Mouse (Mus musculus) neural tube, embryonic 11.5 days (tissue): Measurements from ENCODE around the gene Cenpv. TPM values are rescaled to one million over a fixed set of nuclear protein-coding genes. Genes with fewer than 3 reads are reported as not detected.

ENCODE experiments used
- ATAC-seq: fragments of 200-750 bp; cut with Nextera tagmentation; 2 replicates; pipeline ENCODE4 v1.8.0; 2017; ENCODE audit warnings: moderate number of reproducible peaks, mild to moderate bottlenecking, moderate TSS enrichment, moderate library complexity; ENCODE audit not compliant: insufficient read depth, low FRiP score, low TSS enrichment
- DNase-seq: peaks from one replicate; pipeline ENCODE4 v3.0.0-alpha.2; 2015; ENCODE audit warnings: low spot score
- H3K27ac ChIP-seq: fragments of 300-500 bp; sonication (generic); 2 replicates; pipeline ENCODE4 v1.5.1; 2014; ENCODE audit warnings: low read depth, mild to moderate bottlenecking, low read length
- H3K27me3 ChIP-seq: fragments of 300-500 bp; sonication (generic); 2 replicates; pipeline ENCODE4 v1.6.1; 2014; ENCODE audit warnings: mild to moderate bottlenecking, low read length, mixed read lengths; ENCODE audit not compliant: control insufficient read depth, insufficient read depth
- H3K36me3 ChIP-seq: fragments of 300-500 bp; sonication (generic); 2 replicates; pipeline ENCODE4 v1.6.1; 2014; ENCODE audit warnings: mild to moderate bottlenecking, low read length, moderate library complexity, mixed read lengths; ENCODE audit not compliant: control insufficient read depth, insufficient read depth
- H3K4me1 ChIP-seq: fragments of 300-500 bp; sonication (generic); 2 replicates; pipeline ENCODE4 v1.6.1; 2014; ENCODE audit warnings: low read length, mixed read lengths; ENCODE audit not compliant: control insufficient read depth, insufficient read depth
- H3K4me2 ChIP-seq: fragments of 300-500 bp; sonication (generic); 2 replicates; pipeline ENCODE4 v1.6.1; 2014; ENCODE audit warnings: low read depth, mild to moderate bottlenecking, moderate library complexity
- H3K4me3 ChIP-seq: fragments of 300-500 bp; sonication (generic); 2 replicates; pipeline ENCODE4 v1.5.1; 2014; ENCODE audit warnings: low read depth, low read length
- H3K9ac ChIP-seq: fragments of 300-500 bp; sonication (generic); 2 replicates; pipeline ENCODE4 v1.6.1; 2014; ENCODE audit warnings: mild to moderate bottlenecking, low read length
- H3K9me3 ChIP-seq: fragments of 300-500 bp; sonication (generic); 2 replicates; pipeline ENCODE4 v1.6.1; 2016; ENCODE audit warnings: low read length; ENCODE audit not compliant: control insufficient read depth
- WGBS: fragments of 180-500 bp; shearing (Covaris S2); extraction: QIAGEN DNeasy Blood & Tissue Kit; methylation state at CpG from one replicate; pipeline ENCODE4 v1.1.7; 2014; 5-methylcytosine and 5-hydroxymethylcytosine counted together
- polyA plus RNA-seq: library from polyadenylated mRNA; unstranded; fragments of >200 nt; fragmentation: Nextera tagmentation; extraction: Ambion mirVana; gene quantifications from 2 replicates; pipeline ENCODE4 v1.2.1, GENCODE M21; 2014

Cenpv gene
- polyA plus RNA-seq, result 59.6 and 66.7 TPM in 2 replicates

DNA sequence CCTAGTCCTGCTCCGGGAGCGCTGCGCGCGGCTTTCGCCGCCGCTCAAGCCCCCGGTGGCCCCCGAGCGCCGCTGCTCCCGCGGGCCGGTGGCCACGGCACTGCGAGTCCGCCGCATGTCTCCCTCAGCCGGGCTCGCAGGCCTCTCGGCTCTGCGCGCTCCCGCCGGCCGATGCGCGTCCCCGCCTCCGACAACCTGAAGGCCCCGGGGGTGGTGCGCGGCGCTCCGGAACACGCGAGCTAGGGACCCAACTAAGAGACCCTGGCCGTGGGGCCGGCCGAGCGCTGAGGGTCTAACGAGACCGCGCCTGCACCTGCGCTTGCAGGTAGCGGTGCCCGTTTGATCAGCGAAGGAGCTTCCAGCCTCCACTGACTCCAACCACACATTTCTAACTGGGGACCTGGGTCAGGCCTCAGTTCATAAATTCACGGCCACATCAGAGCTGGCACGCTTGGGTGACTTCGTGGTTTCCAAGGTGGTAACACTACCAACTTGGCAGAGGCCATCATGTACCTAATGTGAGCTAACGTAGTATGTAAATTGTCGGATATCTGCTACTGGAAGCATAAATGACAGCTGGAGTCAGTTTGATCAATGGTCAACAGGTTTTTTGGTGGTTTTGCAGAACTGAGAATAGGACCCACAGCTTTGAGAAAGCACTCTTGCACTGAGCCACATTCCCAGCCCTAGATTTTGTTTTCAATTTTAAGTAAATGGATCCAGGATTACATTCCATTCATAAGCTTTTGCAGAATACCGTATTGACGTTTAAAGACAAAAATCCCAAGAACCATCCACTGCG, at the start of gene Cenpv:
TSS of gene Cenpv (minus strand) at position 173 of the 802 bp plus-strand sequence.
- H3K36me3 ChIP-seq, result no peaks in the 10 kb centered on the region
- peak within 1 kb of the TSS; percentile 68 for H3K4me3 ChIP-seq
- H3K27ac ChIP-seq, result peak within 1 kb of the TSS; percentile 63
- H3K9ac ChIP-seq, result peak within 1 kb of the TSS; percentile 85
- 7% methylated on average over 52 of the region's 57 CpGs for WGBS
- H3K27me3 ChIP-seq, result 0 out of 2 replicates have a peak, but pooled peaks cover 2% of the 10 kb centered on the region
- ATAC-seq (peak; percentile 62), DNase-seq (peak; percentile 84)
- no peaks in the 10 kb centered on the region for H3K4me1 ChIP-seq
- no peaks in the 10 kb centered on the region for H3K9me3 ChIP-seq
- peak within 1 kb of the TSS; percentile 70 for H3K4me2 ChIP-seq

DNA sequence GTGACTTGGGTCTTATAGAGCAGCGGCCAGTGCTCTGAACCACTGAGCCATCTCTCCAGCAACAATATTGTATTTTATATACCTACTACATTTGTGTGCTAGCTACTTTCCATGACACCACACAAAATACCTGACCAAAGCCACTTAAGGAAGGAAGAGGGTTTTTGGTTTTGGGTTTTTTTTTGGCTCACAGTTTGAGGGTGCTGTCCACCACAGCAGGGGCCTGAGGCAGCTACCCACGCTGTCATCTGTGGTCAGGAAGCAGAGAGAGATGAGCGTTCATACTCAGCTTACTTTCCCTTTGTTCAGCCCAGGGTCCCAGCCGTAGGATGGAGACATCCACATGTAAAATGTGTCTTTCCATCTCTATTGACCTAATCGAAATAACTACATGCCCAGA, 48.0 kb upstream of the Cenpv start:
- Histone ChIP-seq H3K9ac (no peak overlapping the region), H3K4me1 (no peaks in the 10 kb centered on the region), H3K4me3 (no peak overlapping the region), H3K9me3 (no peaks in the 10 kb centered on the region), H3K27me3 (no peaks in the 10 kb centered on the region), H3K36me3 (no peaks in the 10 kb centered on the region), H3K4me2 (no peak overlapping the region), H3K27ac (no peak overlapping the region)
- ATAC-seq, result no peak
- no peak for DNase-seq
- 87% methylated on average over 5 of the region's 5 CpGs for WGBS

DNA sequence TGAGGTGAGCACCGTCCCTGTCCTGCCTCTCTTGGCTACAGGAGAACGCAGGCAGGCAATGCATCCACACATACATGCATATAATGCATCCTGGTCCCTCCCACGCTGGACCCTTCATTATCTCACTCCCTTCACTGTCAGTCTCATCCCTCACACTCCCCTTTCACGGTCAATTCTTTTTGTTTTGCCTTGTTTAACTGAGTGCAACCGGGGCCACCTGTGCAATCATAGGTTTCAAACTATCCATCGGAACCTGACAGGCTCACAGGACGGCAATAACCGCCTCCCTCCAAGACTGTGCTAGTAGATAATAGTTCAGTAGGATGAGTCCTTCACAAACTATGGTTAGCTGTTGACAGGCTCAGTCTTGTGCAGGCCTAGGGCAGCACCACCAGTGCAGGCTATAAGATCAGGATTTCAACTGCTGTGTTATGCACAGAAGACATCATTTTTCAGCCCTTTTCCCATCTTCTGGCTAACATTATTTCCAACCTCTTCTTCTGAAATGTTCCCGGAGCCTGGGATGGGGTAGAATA, 45.7 kb upstream of the Cenpv start:
- no peak overlapping the region for H3K4me3 ChIP-seq
- ATAC-seq, result no peak
- WGBS, result 80% methylated on average over 9 of the region's 9 CpGs

DNA sequence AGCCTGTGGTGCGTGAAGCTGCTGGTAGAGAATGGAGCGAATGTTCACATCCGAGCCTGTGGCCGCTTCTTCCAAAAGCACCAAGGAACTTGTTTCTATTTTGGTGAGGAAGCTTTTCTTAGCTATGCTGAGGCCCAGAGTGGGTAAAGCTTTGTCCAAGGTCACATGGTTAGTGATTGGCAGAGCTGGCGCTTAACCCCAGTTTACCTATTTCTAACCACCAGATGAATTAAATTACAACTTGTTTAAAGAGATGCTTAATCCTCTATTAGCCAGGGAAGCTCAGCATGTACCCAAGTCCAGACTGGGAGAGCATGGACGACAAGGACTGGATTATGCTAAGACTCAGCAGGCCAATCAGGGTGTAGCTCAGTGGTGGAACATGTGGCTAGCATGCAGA, 44.0 kb upstream of the Cenpv start:
- Histone ChIP-seq H3K36me3 (no peaks in the 10 kb centered on the region), H3K4me2 (no peak overlapping the region), H3K9ac (no peak overlapping the region), H3K27me3 (no peaks in the 10 kb centered on the region), H3K4me1 (no peaks in the 10 kb centered on the region), H3K9me3 (no peaks in the 10 kb centered on the region), H3K27ac (no peak overlapping the region), H3K4me3 (no peak overlapping the region)
- DNase-seq (no peak), ATAC-seq (no peak)
- 81% methylated on average over 6 of the region's 6 CpGs for WGBS

More for the DNA sequence above, 45.7 kb upstream of the Cenpv start:
- H3K9me3 ChIP-seq, result no peaks in the 10 kb centered on the region
- DNase-seq, result no peak
- H3K9ac ChIP-seq, result no peak overlapping the region
- no peaks in the 10 kb centered on the region for H3K4me1 ChIP-seq
- no peak overlapping the region for H3K4me2 ChIP-seq
- no peaks in the 10 kb centered on the region for H3K27me3 ChIP-seq
- H3K27ac ChIP-seq, result no peak overlapping the region
- no peaks in the 10 kb centered on the region for H3K36me3 ChIP-seq

DNA sequence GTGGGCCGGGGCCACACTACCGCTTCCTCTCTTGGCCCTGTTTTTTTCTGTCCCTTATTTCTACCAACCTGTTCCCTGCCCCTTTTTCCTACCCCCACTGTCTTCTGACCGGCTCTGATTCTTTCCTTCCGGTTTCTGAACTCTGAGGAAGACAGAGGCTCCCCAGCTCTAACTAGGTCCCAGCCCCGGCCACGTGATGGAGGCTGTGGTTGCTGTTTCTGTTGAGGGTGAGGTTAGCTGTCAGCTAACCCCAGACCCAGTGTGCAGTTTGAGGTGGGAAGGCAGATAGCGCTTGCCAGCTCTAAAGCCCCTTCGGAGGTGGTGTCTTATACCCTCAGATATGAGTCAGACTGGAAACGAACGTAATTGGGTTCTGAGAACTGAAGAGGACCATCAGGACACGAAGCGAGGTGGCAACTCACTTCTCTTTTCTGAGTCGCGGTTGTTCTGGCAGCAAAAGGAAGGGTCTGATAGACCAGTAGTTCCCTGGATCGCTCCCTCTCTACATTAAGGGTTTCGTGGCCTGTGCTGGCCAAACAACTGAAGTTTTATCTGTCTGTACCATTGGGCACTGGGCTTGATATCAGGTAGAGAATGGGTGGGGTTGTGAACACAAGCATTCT, 37.6 kb upstream of the Cenpv start:
- no peaks in the 10 kb centered on the region for H3K4me1 ChIP-seq
- H3K4me2 ChIP-seq, result peak overlapping the region; percentile 97
- no peaks in the 10 kb centered on the region for H3K27me3 ChIP-seq
- no peaks in the 10 kb centered on the region for H3K9me3 ChIP-seq
- DNase-seq, result no peak
- H3K4me3 ChIP-seq, result peak overlapping the region; percentile 47
- no peak overlapping the region for H3K27ac ChIP-seq
- no peak overlapping the region; the same call in 1 of the 2 replicates for H3K9ac ChIP-seq
- WGBS, result 69% methylated on average over 16 of the region's 16 CpGs
- no peak for ATAC-seq
- H3K36me3 ChIP-seq, result no peaks in the 10 kb centered on the region

DNA sequence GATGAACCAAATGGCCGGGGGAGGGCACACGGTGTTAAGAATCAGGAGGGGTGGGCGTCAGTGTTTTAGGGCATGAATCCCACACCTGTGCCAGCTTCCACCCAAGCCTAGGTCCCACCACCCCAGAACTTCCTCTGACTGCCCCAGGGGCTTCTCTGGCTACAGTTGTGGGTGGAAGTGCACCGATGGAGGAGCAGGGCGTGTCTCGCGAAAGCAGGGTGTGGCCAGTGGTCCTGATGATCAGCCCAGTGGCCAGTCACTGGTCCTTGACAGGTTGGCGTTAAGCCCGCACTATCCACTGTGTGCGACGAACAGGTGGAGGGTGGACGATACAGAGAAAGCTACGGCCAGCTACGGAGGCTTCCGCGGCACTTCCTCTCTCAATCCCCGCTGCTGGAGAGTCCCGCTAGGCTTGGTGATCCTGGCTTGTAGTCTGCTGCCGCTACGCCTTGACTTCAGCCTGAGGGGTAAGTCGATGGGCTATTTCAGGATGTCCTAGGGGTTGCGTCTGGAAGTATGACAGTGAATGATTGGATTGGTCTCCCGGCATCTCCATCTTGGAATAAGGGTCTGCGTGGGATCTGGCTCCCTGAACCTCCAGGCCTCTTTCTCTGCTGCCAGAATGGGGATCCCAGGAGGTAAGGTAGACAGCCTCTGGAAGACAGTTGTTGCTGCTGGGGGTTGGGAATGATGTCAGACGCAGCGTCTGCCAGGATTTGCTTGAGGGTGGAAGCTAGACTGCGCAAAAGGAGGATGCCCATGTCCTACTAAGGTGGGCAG, 36.8 kb upstream of the Cenpv start:
- Histone ChIP-seq H3K9me3 (no peaks in the 10 kb centered on the region), H3K36me3 (no peaks in the 10 kb centered on the region), H3K4me3 (peak overlapping the region; percentile 47), H3K27ac (no peak overlapping the region), H3K4me2 (peak overlapping the region; percentile 97), H3K27me3 (no peaks in the 10 kb centered on the region), H3K4me1 (no peaks in the 10 kb centered on the region), H3K9ac (peak overlapping the region; percentile 61)
- ATAC-seq (peak; percentile 31), DNase-seq (peak; percentile 49)
- 5% methylated on average over 27 of the region's 27 CpGs for WGBS

DNA sequence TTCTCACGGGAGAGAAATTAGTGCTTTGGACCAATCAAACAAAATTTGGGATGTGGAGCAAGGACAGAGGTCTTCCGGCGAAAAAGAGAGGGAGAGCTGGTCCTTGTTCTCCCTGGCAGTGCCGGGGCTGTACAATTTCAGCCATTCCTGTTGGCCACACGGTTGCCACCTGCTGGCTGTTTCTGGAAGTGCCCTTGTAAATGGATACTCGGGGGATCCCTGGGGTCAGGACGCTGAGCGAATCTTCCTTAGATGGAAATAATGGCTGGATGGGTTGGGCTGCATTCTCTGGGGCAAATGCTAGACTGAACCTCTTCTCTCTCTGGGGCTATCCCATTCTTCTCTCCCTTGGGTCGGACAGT, 36.2 kb upstream of the Cenpv start:
- Histone ChIP-seq H3K27ac (no peak overlapping the region), H3K4me1 (no peaks in the 10 kb centered on the region), H3K9ac (peak overlapping the region; percentile 61), H3K4me3 (peak overlapping the region; percentile 47), H3K27me3 (no peaks in the 10 kb centered on the region), H3K36me3 (no peaks in the 10 kb centered on the region), H3K4me2 (peak overlapping the region; percentile 97), H3K9me3 (no peaks in the 10 kb centered on the region)
- ATAC-seq (peak; percentile 74), DNase-seq (peak; percentile 91)
- 5% methylated on average over 9 of the region's 9 CpGs for WGBS

DNA sequence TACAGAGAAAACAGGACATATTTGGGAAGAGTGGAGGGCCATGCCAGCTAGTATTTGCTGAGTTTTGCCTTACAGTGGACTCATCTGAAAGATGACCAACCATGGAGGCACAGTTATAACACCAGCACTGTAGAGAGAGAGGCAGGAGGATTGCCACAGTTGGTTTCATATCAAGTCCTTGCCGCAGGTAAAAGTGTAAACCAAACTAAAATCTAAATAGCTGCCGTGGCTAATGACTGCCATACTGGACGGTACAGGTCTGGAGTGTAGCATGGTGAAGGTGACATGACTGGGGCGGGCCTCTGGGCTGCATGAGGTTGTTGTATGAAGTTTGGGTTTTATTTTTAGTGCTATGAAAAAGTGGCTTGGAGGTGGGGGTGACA, 35.6 kb upstream of the Cenpv start:
- DNase-seq, result no peak
- H3K4me1 ChIP-seq, result no peaks in the 10 kb centered on the region
- WGBS, result 85% methylated on average over 4 of the region's 4 CpGs
- H3K27ac ChIP-seq, result no peak overlapping the region
- no peak overlapping the region for H3K4me2 ChIP-seq
- no peaks in the 10 kb centered on the region for H3K36me3 ChIP-seq
- no peak overlapping the region for H3K4me3 ChIP-seq
- no peaks in the 10 kb centered on the region for H3K27me3 ChIP-seq
- ATAC-seq, result no peak
- no peak overlapping the region for H3K9ac ChIP-seq
- H3K9me3 ChIP-seq, result no peaks in the 10 kb centered on the region
